Mouse (Mus musculus): ENCODE data around the gene Phactr2. TPM values are rescaled to one million over a fixed set of nuclear protein-coding genes. Genes with fewer than 3 reads are reported as not detected.

Phactr2 gene
- polyA plus RNA-seq, 1 experiment from 2014 or later: 41.5 TPM

- H3K9me3 ChIP-seq (ENCODE audit: control insufficient read depth, low read length): no peaks in the 10 kb centered on the region
- ATAC-seq (ENCODE audit: low FRiP score, low TSS enrichment): no peak
Observed at GRCm38 (mm10) chr10:13363499-13364285, 110.5 kb downstream of the Phactr2 start.

GRCm38 (mm10) chr10:13360913-13361312, 113.3 kb downstream of the Phactr2 start:
- ATAC-seq (ENCODE audit: low FRiP score, low TSS enrichment): no peak
- Histone ChIP-seq H3K9me3 (ENCODE audit: control insufficient read depth, low read length) (no peaks in the 10 kb centered on the region), H3K27me3 (ENCODE audit: control insufficient read depth, insufficient read depth, low read length) (no peaks in the 10 kb centered on the region), H3K4me1 (ENCODE audit: control insufficient read depth, insufficient read depth, low read length) (no peaks in the 10 kb centered on the region; the same call in 1 of the 2 replicates), H3K4me2 (replicated peaks; ENCODE audit: low read depth, low read length) (no peak overlapping the region), H3K36me3 (ENCODE audit: control insufficient read depth, insufficient read depth, low read length) (no peaks in the 10 kb centered on the region), H3K9ac (ENCODE audit: low read depth, low read length) (no peak overlapping the region), H3K27ac (ENCODE audit: low read depth, low read length) (no peak overlapping the region), H3K4me3 (ENCODE audit: low read length) (no peak overlapping the region)

More at GRCm38 (mm10) chr10:13363499-13364285, 110.5 kb downstream of the Phactr2 start:
- Histone ChIP-seq H3K4me2 (replicated peaks; ENCODE audit: low read depth, low read length) (no peak overlapping the region), H3K9ac (ENCODE audit: low read depth, low read length) (no peak overlapping the region), H3K4me1 (ENCODE audit: control insufficient read depth, insufficient read depth, low read length) (no peaks in the 10 kb centered on the region; the same call in 1 of the 2 replicates), H3K27ac (ENCODE audit: low read depth, low read length) (peak overlapping the region; percentile 17; the same call in 1 of the 2 replicates), H3K4me3 (ENCODE audit: low read length) (no peak overlapping the region), H3K36me3 (ENCODE audit: control insufficient read depth, insufficient read depth, low read length) (no peaks in the 10 kb centered on the region), H3K27me3 (ENCODE audit: control insufficient read depth, insufficient read depth, low read length) (no peaks in the 10 kb centered on the region)
- 83% methylated on average over 11 of the region's 11 CpGs for WGBS

- 95% methylated on average over 5 of the region's 5 CpGs for WGBS
Observed at GRCm38 (mm10) chr10:13359846-13360245, 114.4 kb downstream of the Phactr2 start.

GRCm38 (mm10) chr10:13358679-13359078, 115.5 kb downstream of the Phactr2 start:
- Histone ChIP-seq H3K27me3 (ENCODE audit: control insufficient read depth, insufficient read depth, low read length) (no peaks in the 10 kb centered on the region), H3K4me1 (ENCODE audit: control insufficient read depth, insufficient read depth, low read length) (no peaks in the 10 kb centered on the region; the same call in 1 of the 2 replicates), H3K9ac (ENCODE audit: low read depth, low read length) (no peak overlapping the region), H3K27ac (ENCODE audit: low read depth, low read length) (no peak overlapping the region), H3K36me3 (ENCODE audit: control insufficient read depth, insufficient read depth, low read length) (no peaks in the 10 kb centered on the region), H3K9me3 (ENCODE audit: control insufficient read depth, low read length) (no peaks in the 10 kb centered on the region), H3K4me3 (ENCODE audit: low read length) (no peak overlapping the region), H3K4me2 (replicated peaks; ENCODE audit: low read depth, low read length) (no peak overlapping the region)
- 50% methylated on average over 3 of the region's 3 CpGs for WGBS
- no peak for ATAC-seq (ENCODE audit: low FRiP score, low TSS enrichment)

More at GRCm38 (mm10) chr10:13359846-13360245, 114.4 kb downstream of the Phactr2 start:
- no peak for ATAC-seq (ENCODE audit: low FRiP score, low TSS enrichment)
- H3K4me2 ChIP-seq (replicated peaks; ENCODE audit: low read depth, low read length): no peak overlapping the region
- H3K4me3 ChIP-seq (ENCODE audit: low read length): no peak overlapping the region
- no peaks in the 10 kb centered on the region; the same call in 1 of the 2 replicates for H3K4me1 ChIP-seq (ENCODE audit: control insufficient read depth, insufficient read depth, low read length)
- no peaks in the 10 kb centered on the region for H3K27me3 ChIP-seq (ENCODE audit: control insufficient read depth, insufficient read depth, low read length)
- H3K27ac ChIP-seq (ENCODE audit: low read depth, low read length): no peak overlapping the region
- no peaks in the 10 kb centered on the region for H3K36me3 ChIP-seq (ENCODE audit: control insufficient read depth, insufficient read depth, low read length)
- H3K9me3 ChIP-seq (ENCODE audit: control insufficient read depth, low read length): no peaks in the 10 kb centered on the region
- no peak overlapping the region for H3K9ac ChIP-seq (ENCODE audit: low read depth, low read length)

GRCm38 (mm10) chr10:13346609-13347290, 127.5 kb downstream of the Phactr2 start:
- H3K27ac ChIP-seq (ENCODE audit: low read depth, low read length): no peak overlapping the region
- H3K36me3 ChIP-seq (ENCODE audit: control insufficient read depth, insufficient read depth, low read length): no peaks in the 10 kb centered on the region
- no peaks in the 10 kb centered on the region for H3K4me1 ChIP-seq (ENCODE audit: control insufficient read depth, insufficient read depth, low read length)
- peak; percentile 94 for ATAC-seq (ENCODE audit: low FRiP score, low TSS enrichment)
- no peaks in the 10 kb centered on the region for H3K27me3 ChIP-seq (ENCODE audit: control insufficient read depth, insufficient read depth, low read length)
- H3K9ac ChIP-seq (ENCODE audit: low read depth, low read length): no peak overlapping the region
- no peaks in the 10 kb centered on the region for H3K9me3 ChIP-seq (ENCODE audit: control insufficient read depth, low read length)
- 24% methylated on average over 5 of the region's 5 CpGs for WGBS
- H3K4me2 ChIP-seq (replicated peaks; ENCODE audit: low read depth, low read length): no peak overlapping the region
- H3K4me3 ChIP-seq (ENCODE audit: low read length): no peak overlapping the region

GRCm38 (mm10) chr10:13340583-13340982, 133.6 kb downstream of the Phactr2 start:
- H3K9ac ChIP-seq (ENCODE audit: low read depth, low read length): no peak overlapping the region
- no peaks in the 10 kb centered on the region for H3K4me1 ChIP-seq (ENCODE audit: control insufficient read depth, insufficient read depth, low read length)
- H3K4me2 ChIP-seq (replicated peaks; ENCODE audit: low read depth, low read length): no peak overlapping the region
- no peaks in the 10 kb centered on the region for H3K27me3 ChIP-seq (ENCODE audit: control insufficient read depth, insufficient read depth, low read length)
- ATAC-seq (ENCODE audit: low FRiP score, low TSS enrichment): no peak
- no peaks in the 10 kb centered on the region for H3K36me3 ChIP-seq (ENCODE audit: control insufficient read depth, insufficient read depth, low read length)
- no peak overlapping the region for H3K4me3 ChIP-seq (ENCODE audit: low read length)
- WGBS: 91% methylated on average over 3 of the region's 3 CpGs
- no peak overlapping the region for H3K27ac ChIP-seq (ENCODE audit: low read depth, low read length)
- no peaks in the 10 kb centered on the region for H3K9me3 ChIP-seq (ENCODE audit: control insufficient read depth, low read length)

- H3K9ac ChIP-seq (ENCODE audit: low read depth, low read length): no peak overlapping the region
- no peaks in the 10 kb centered on the region for H3K36me3 ChIP-seq (ENCODE audit: control insufficient read depth, insufficient read depth, low read length)
- no peak overlapping the region for H3K27ac ChIP-seq (ENCODE audit: low read depth, low read length)
- H3K4me1 ChIP-seq (ENCODE audit: control insufficient read depth, insufficient read depth, low read length): 0 out of 2 replicates have a peak, but pooled peaks cover 5% of the 10 kb centered on the region
- no peak overlapping the region for H3K4me3 ChIP-seq (ENCODE audit: low read length)
- H3K4me2 ChIP-seq (replicated peaks; ENCODE audit: low read depth, low read length): no peak overlapping the region
- ATAC-seq (ENCODE audit: low FRiP score, low TSS enrichment): no peak
- no peaks in the 10 kb centered on the region for H3K9me3 ChIP-seq (ENCODE audit: control insufficient read depth, low read length)
- H3K27me3 ChIP-seq (ENCODE audit: control insufficient read depth, insufficient read depth, low read length): no peaks in the 10 kb centered on the region
- WGBS: 54% methylated on average over 4 of the region's 4 CpGs
Observed at GRCm38 (mm10) chr10:13336964-13337363, 137.2 kb downstream of the Phactr2 start.

GRCm38 (mm10) chr10:13335814-13336213, 138.4 kb downstream of the Phactr2 start:
- 74% methylated on average over 6 of the region's 6 CpGs for WGBS

GRCm38 (mm10) chr10:13335347-13335746, 138.9 kb downstream of the Phactr2 start:
- Histone ChIP-seq H3K9me3 (ENCODE audit: control insufficient read depth, low read length) (no peaks in the 10 kb centered on the region), H3K36me3 (ENCODE audit: control insufficient read depth, insufficient read depth, low read length) (no peaks in the 10 kb centered on the region), H3K9ac (ENCODE audit: low read depth, low read length) (no peak overlapping the region), H3K27me3 (ENCODE audit: control insufficient read depth, insufficient read depth, low read length) (no peaks in the 10 kb centered on the region), H3K27ac (ENCODE audit: low read depth, low read length) (no peak overlapping the region), H3K4me2 (replicated peaks; ENCODE audit: low read depth, low read length) (no peak overlapping the region), H3K4me3 (ENCODE audit: low read length) (no peak overlapping the region), H3K4me1 (ENCODE audit: control insufficient read depth, insufficient read depth, low read length) (0 out of 2 replicates have a peak, but pooled peaks cover 10% of the 10 kb centered on the region)
- WGBS: 64% methylated on average over 6 of the region's 6 CpGs
- ATAC-seq (ENCODE audit: low FRiP score, low TSS enrichment): no peak

More at GRCm38 (mm10) chr10:13335814-13336213, 138.4 kb downstream of the Phactr2 start:
- Histone ChIP-seq H3K4me3 (ENCODE audit: low read length) (no peak overlapping the region), H3K27ac (ENCODE audit: low read depth, low read length) (no peak overlapping the region), H3K4me2 (replicated peaks; ENCODE audit: low read depth, low read length) (no peak overlapping the region), H3K9me3 (ENCODE audit: control insufficient read depth, low read length) (no peaks in the 10 kb centered on the region), H3K27me3 (ENCODE audit: control insufficient read depth, insufficient read depth, low read length) (no peaks in the 10 kb centered on the region), H3K4me1 (ENCODE audit: control insufficient read depth, insufficient read depth, low read length) (0 out of 2 replicates have a peak, but pooled peaks cover 5% of the 10 kb centered on the region), H3K9ac (ENCODE audit: low read depth, low read length) (no peak overlapping the region), H3K36me3 (ENCODE audit: control insufficient read depth, insufficient read depth, low read length) (no peaks in the 10 kb centered on the region)
- ATAC-seq (ENCODE audit: low FRiP score, low TSS enrichment): no peak

Data from kidney, embryonic 14.5 days (tissue).